Mouse (Mus musculus) adipose tissue, adult 10 weeks (tissue): Measurements from ENCODE around the gene Hist1h2ac. TPM values are rescaled to one million over a fixed set of nuclear protein-coding genes. Genes with fewer than 3 reads are reported as not detected.

ENCODE experiments used
- polyA plus RNA-seq: library from polyadenylated mRNA; stranded (reverse); fragments of 350-450 nt; fragmentation: Illumina TruSeq; extraction: RNeasy Lipid Tissue Mini Kit (QIAGEN cat#74804); gene quantifications from one replicate; pipeline ENCODE4 v1.2.3, GENCODE M21; 2014; ENCODE audit warnings: low read depth, low replicate concordance

Gene Hist1h2ac
- polyA plus RNA-seq = 0.42 TPM

DNA sequence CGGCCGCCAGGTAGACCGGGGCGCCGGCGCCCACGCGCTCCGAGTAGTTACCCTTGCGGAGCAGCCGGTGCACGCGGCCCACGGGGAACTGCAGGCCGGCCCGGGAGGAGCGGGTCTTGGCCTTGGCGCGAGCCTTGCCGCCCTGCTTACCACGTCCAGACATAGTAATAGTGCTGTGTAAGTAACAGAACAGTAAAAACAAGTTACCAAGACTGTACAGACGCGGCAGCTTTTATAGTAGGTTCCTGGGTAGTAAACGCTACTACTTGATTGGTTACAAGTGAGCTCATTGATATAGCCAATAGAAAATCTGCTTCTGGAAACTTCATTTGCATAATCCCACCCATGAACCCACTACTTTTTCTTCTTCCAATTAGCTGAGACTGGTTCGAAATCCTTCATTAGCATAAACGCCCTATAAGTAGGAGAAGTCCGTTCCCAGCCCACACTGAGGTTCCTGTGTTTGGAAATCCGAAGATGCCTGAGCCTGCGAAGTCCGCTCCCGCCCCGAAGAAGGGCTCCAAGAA is at the start of gene Hist1h2ac, which contains the start of gene Hist1h2bc:
Gene Hist1h2ac (minus strand): TSS at position 194 of the 527 bp plus-strand sequence.
Gene Hist1h2bc (plus strand): TSS at position 445 of the 527 bp plus-strand sequence.

DNA sequence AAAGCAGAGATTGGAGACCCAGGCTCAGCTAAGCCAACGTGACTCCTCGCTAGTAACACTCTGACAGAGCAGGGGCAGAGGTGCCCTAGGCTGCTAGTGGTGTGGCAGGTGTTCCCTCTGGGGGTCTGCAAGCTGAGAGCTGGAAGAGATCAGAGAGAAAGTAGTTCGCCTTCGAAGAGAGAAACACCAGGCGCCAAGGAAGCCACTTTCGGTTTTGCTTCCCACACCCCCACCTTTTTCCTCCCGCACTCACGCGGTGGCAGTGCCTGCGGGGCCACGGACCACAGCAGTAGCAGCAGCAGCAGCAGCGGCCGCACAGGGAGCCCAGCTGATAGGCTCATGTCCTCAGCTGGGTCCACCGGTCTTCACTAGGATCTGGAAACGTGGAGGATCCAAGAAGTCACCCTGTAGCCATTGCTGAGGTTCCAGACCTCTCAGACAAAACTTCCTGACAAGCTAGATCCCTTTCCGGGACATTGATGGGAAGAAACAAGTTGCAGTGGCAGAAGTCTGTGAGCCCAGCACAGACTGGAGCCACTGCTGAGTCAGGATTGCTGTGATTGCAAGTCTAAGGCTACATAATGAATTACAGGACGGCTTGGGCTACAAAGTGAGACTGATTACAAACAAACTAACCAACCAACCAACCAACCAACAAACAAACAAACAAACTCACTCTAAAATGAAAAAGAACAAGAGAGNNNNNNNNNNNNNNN is 26.8 kb upstream of the Hist1h2ac start, which contains the start of gene Hfe:
Gene Hfe (minus strand): TSS at position 481 of the 716 bp plus-strand sequence.

DNA sequence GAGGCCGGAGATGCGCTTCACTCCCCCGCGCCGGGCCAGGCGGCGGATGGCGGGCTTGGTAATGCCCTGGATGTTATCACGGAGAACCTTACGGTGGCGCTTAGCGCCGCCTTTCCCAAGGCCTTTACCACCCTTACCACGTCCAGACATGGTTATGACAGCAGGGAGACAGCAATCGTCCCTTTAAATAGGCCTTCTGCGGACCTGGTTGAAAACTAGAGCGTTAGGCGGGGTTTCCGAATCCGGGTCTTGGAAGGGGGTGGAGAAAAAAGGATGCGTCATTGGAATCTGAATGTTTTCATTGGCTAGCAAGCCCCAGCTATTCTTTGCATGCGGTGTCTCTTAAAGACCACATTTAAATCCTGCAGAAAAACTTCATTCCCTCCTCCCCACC is 14.5 kb upstream of the Hist1h2ac start, which contains the start of gene Hist1h4c:
Gene Hist1h4c (minus strand): TSS at position 155 of the 394 bp plus-strand sequence.

DNA sequence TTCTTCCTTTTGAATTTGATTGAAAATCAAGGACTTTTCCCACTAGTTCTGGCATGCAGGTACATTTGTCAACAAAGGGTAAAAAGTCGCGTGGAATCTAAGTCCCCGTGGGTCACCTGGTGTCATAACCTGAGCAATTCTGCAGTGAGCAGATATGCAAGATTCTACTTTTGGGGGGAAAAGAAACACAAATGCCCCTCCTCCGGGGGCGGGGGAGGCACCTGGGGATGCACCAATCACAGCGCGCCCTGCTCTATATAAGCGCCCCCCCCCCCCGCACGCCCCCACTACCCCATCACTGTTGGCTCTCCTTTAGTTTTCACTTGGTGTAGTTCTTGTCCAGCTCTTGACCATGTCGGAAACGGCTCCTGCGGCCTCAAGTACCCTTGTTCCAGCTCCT is 11.8 kb upstream of the Hist1h2ac start, which contains the start of gene Hist1h1t:
Gene Hist1h1t (plus strand): TSS at position 301 of the 400 bp plus-strand sequence.

Other genes starting within 250 kb of the Hist1h2ac start
- 0.19 TPM for gene Btn1a1, start 218.0 kb downstream of the Hist1h2ac start, polyA plus RNA-seq
- not detected for gene Btn2a2, start 195.1 kb downstream of the Hist1h2ac start, polyA plus RNA-seq
- gene Hist1h4h, start 152.9 kb downstream of the Hist1h2ac start, polyA plus RNA-seq = 24.5 TPM
- not detected for gene Hist1h2af, start 150.0 kb downstream of the Hist1h2ac start, polyA plus RNA-seq
- gene Hist1h3g, start 148.5 kb downstream of the Hist1h2ac start, polyA plus RNA-seq = not detected
- 0.24 TPM for gene Hist1h2bh, start 140.6 kb downstream of the Hist1h2ac start, polyA plus RNA-seq
- gene Hist1h3f, start 139.9 kb downstream of the Hist1h2ac start, polyA plus RNA-seq = not detected
- gene Hist1h4f, start 132.3 kb downstream of the Hist1h2ac start, polyA plus RNA-seq = not detected
- gene Hist1h1d, start 130.7 kb downstream of the Hist1h2ac start, polyA plus RNA-seq = 0.16 TPM
- gene Hist1h3e, start 121.6 kb downstream of the Hist1h2ac start, polyA plus RNA-seq = 0.67 TPM
- not detected for gene Hist1h2ae, start 112.7 kb downstream of the Hist1h2ac start, polyA plus RNA-seq
- 3.0 TPM for gene Hist1h2bg, start 112.6 kb downstream of the Hist1h2ac start, polyA plus RNA-seq
- gene Hist1h2bf, start 109.8 kb downstream of the Hist1h2ac start, polyA plus RNA-seq = not detected
- not detected for gene Hist1h2ad, start 109.6 kb downstream of the Hist1h2ac start, polyA plus RNA-seq
- 0.92 TPM for gene Hist1h3d, start 108.2 kb downstream of the Hist1h2ac start, polyA plus RNA-seq
- 0.56 TPM for gene Hist1h4d, start 102.3 kb downstream of the Hist1h2ac start, polyA plus RNA-seq
- gene Hist1h2be, start 62.8 kb downstream of the Hist1h2ac start, polyA plus RNA-seq = 7.3 TPM
- gene Hist1h1e, start 61.4 kb downstream of the Hist1h2ac start, polyA plus RNA-seq = 3.9 TPM
- 128 TPM for gene Hist1h2bc, start 251 bp upstream of the Hist1h2ac start, polyA plus RNA-seq
- not detected for gene Hist1h1t, start 11.9 kb upstream of the Hist1h2ac start, polyA plus RNA-seq
- gene Hist1h4c, start 14.5 kb upstream of the Hist1h2ac start, polyA plus RNA-seq = 0.73 TPM
- gene Hfe, start 26.9 kb upstream of the Hist1h2ac start, polyA plus RNA-seq = 35.7 TPM
- gene Hist1h1c, start 54.9 kb upstream of the Hist1h2ac start, polyA plus RNA-seq = 73.4 TPM
- gene Hist1h3c, start 61.7 kb upstream of the Hist1h2ac start, polyA plus RNA-seq = not detected
- gene Hist1h2bb, start 62.8 kb upstream of the Hist1h2ac start, polyA plus RNA-seq = not detected
- not detected for gene Hist1h2ab, start 67.2 kb upstream of the Hist1h2ac start, polyA plus RNA-seq
- gene Hist1h3b, start 68.3 kb upstream of the Hist1h2ac start, polyA plus RNA-seq = not detected
- not detected for gene Hist1h4b, start 73.1 kb upstream of the Hist1h2ac start, polyA plus RNA-seq
- 2.5 TPM for gene Hist1h4a, start 77.3 kb upstream of the Hist1h2ac start, polyA plus RNA-seq
- gene Hist1h3a, start 78.4 kb upstream of the Hist1h2ac start, polyA plus RNA-seq = not detected
- gene Hist1h1a, start 79.7 kb upstream of the Hist1h2ac start, polyA plus RNA-seq = not detected
- gene Trim38, start 86.0 kb upstream of the Hist1h2ac start, polyA plus RNA-seq = 0.15 TPM
- not detected for gene Slc17a2, start 123.0 kb upstream of the Hist1h2ac start, polyA plus RNA-seq
- gene Slc17a3, start 155.5 kb upstream of the Hist1h2ac start, polyA plus RNA-seq = not detected
- 0.35 TPM for gene Slc17a1, start 183.8 kb upstream of the Hist1h2ac start, polyA plus RNA-seq
- gene Slc17a4, start 231.1 kb upstream of the Hist1h2ac start, polyA plus RNA-seq = not detected